Mouse (Mus musculus): Measurements from ENCODE around the gene Hcfc1. TPM values are rescaled to one million over a fixed set of nuclear protein-coding genes. Genes with fewer than 3 reads are reported as not detected.
A peak's percentile ranks its signal among the peaks of the same experiment; 100 is the strongest.

Gene Hcfc1
- polyA plus RNA-seq, 1 experiment from 2014 or later, result 79.9 TPM

DNA sequence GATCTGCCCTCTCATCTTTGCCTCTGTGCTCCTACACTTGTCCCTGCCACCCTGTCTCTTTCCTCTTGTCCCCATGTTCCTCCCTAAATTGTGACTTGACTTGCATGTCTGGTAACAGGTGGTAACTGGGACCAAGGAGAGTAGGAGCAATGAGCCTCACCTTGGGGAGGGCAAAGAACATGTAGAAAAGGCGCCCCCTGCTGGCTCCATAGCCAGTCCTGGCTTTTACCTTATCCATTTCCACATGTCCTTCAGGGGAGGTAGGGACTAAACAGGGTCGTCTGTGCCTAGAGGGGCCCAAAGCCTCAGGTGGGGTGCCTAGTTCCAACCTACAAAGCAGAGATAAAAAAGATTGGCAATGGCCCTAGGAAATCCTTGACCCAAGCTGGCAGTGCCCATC is 70.4 kb downstream of the Hcfc1 start, which contains the start of gene L1cam:
TSS of gene L1cam (minus strand) at position 387 of the 400 bp plus-strand sequence.
- Histone ChIP-seq H3K27ac (replicated peaks) (no peak within 1 kb of the TSS), H3K27me3 (replicated peaks; ENCODE audit: low read depth, poor library complexity, severe bottlenecking) (peaks cover 30% of the 10 kb centered on the region; the same call in 1 of the 2 replicates), H3K36me3 (replicated peaks) (no peaks in the 10 kb centered on the region), H3K4me1 (no peaks in the 10 kb centered on the region), H3K9me3 (no peaks in the 10 kb centered on the region), H3K4me3 (no peak within 1 kb of the TSS)
- WGBS, result 30% methylated on average over 2 of the region's 2 CpGs
- peak; percentile 62 for DNase-seq (ENCODE audit: low spot score)

DNA sequence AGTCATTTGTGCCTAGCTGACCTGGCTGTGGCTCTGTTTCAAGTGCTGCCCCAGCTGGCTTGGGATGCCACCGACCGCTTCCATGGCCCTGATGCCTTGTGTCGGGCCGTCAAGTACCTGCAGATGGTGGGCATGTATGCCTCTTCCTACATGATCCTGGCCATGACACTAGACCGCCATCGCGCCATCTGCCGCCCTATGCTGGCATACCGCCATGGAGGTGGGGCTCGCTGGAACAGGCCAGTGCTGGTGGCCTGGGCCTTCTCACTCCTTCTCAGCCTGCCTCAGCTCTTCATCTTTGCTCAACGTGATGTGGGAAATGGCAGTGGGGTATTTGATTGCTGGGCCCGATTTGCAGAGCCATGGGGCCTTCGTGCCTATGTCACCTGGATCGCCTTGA is 73.3 kb downstream of the Hcfc1 start:
- Histone ChIP-seq H3K4me1 (no peaks in the 10 kb centered on the region), H3K27me3 (replicated peaks; ENCODE audit: low read depth, poor library complexity, severe bottlenecking) (peaks cover 22% of the 10 kb centered on the region; the same call in 1 of the 2 replicates), H3K36me3 (replicated peaks) (no peaks in the 10 kb centered on the region), H3K27ac (replicated peaks) (no peak overlapping the region), H3K9me3 (no peaks in the 10 kb centered on the region), H3K4me3 (no peak overlapping the region)
- DNase-seq (ENCODE audit: low spot score), result no peak
- WGBS, result 91% methylated on average over 14 of the region's 14 CpGs

Other genes starting within 250 kb of the Hcfc1 start
- 8.1 and 10.4 TPM in 2 replicates for gene Abcd1, start 249.8 kb downstream of the Hcfc1 start, polyA plus RNA-seq (2016; fragmentation: Nextera tagmentation; extraction: Ambion mirVana)
- gene Plxnb3, start 209.3 kb downstream of the Hcfc1 start, polyA plus RNA-seq (2016; fragmentation: Nextera tagmentation; extraction: Ambion mirVana), result 0.08 and 0.14 TPM in 2 replicates
- gene Srpk3, start 192.0 kb downstream of the Hcfc1 start, polyA plus RNA-seq (2016; fragmentation: Nextera tagmentation; extraction: Ambion mirVana), result 1.00 and 2.0 TPM in 2 replicates
- gene Idh3g, start 179.5 kb downstream of the Hcfc1 start, polyA plus RNA-seq (2016; fragmentation: Nextera tagmentation; extraction: Ambion mirVana), result 175 and 176 TPM in 2 replicates
- gene Ssr4, start 179.3 kb downstream of the Hcfc1 start, polyA plus RNA-seq (2016; fragmentation: Nextera tagmentation; extraction: Ambion mirVana), result 101 and 107 TPM in 2 replicates
- 0.65 and 0.79 TPM in 2 replicates for gene Pdzd4, start 141.4 kb downstream of the Hcfc1 start, polyA plus RNA-seq (2016; fragmentation: Nextera tagmentation; extraction: Ambion mirVana)
- 0.05 and 0.07 TPM in 2 replicates for gene Avpr2, start 74.3 kb downstream of the Hcfc1 start, polyA plus RNA-seq (2016; fragmentation: Nextera tagmentation; extraction: Ambion mirVana)
- 8.0 and 8.2 TPM in 2 replicates for gene L1cam, start 70.3 kb downstream of the Hcfc1 start, polyA plus RNA-seq (2016; fragmentation: Nextera tagmentation; extraction: Ambion mirVana)
- gene Arhgap4, start 44.5 kb downstream of the Hcfc1 start, polyA plus RNA-seq (2016; fragmentation: Nextera tagmentation; extraction: Ambion mirVana), result 2.1 and 2.6 TPM in 2 replicates
- gene Naa10, start 44.4 kb downstream of the Hcfc1 start, polyA plus RNA-seq (2016; fragmentation: Nextera tagmentation; extraction: Ambion mirVana), result 169 and 181 TPM in 2 replicates
- gene Renbp, start 35.5 kb downstream of the Hcfc1 start, polyA plus RNA-seq (2016; fragmentation: Nextera tagmentation; extraction: Ambion mirVana), result 22.4 and 23.3 TPM in 2 replicates
- 54.0 and 62.2 TPM in 2 replicates for gene Irak1, start 57.6 kb upstream of the Hcfc1 start, polyA plus RNA-seq (2016; fragmentation: Nextera tagmentation; extraction: Ambion mirVana)
- gene Opn1mw, start 161.1 kb upstream of the Hcfc1 start, polyA plus RNA-seq (2016; fragmentation: Nextera tagmentation; extraction: Ambion mirVana), result not detected in 2 replicates
- 12.4 and 15.7 TPM in 2 replicates for gene Mecp2, start 169.0 kb upstream of the Hcfc1 start, polyA plus RNA-seq (2016; fragmentation: Nextera tagmentation; extraction: Ambion mirVana)
- not detected in 2 replicates for gene Tex28, start 201.5 kb upstream of the Hcfc1 start, polyA plus RNA-seq (2016; fragmentation: Nextera tagmentation; extraction: Ambion mirVana)
- gene Tktl1, start 210.9 kb upstream of the Hcfc1 start, polyA plus RNA-seq (2016; fragmentation: Nextera tagmentation; extraction: Ambion mirVana), result 0.10 TPM in 1 of 2 replicates, not detected in the other

All from embryonic facial prominence, embryonic 10.5 days (tissue).